Mouse (Mus musculus): ENCODE results near the gene Parp16.
"Not testable (repeated sequence)": the region's sequence is repeated elsewhere in the genome, so short reads cannot be mapped to it uniquely, and the experiment has no call there.

GRCm38 (mm10) chr9:65207041-65207815 lies 12.1 kb downstream of the Parp16 start:
- TF ChIP-seq POLR2A (IDR thresholded peaks at IDR 0.05; ENCODE audit: borderline replicate concordance, low read depth, low read length); CTCF (IDR thresholded peaks at IDR 0.05; ENCODE audit: low read depth, low read length): not testable (repeated sequence)
